Mouse (Mus musculus) G1E (cell line): ENCODE data around the gene Pcsk2. TPM values are rescaled to one million over a fixed set of nuclear protein-coding genes. Genes with fewer than 3 reads are reported as not detected.

Source experiments
- ATAC-seq: 2 replicates; pipeline ENCODE4 v1.8.0; 2016; ENCODE audit warnings: mild to moderate bottlenecking; ENCODE audit not compliant: insufficient number of reproducible peaks, poor library complexity, low FRiP score, severe bottlenecking; ENCODE audit errors: extremely low read depth
- DNase-seq: peaks from one replicate; pipeline ENCODE4 v3.0.0; 2012; ENCODE audit warnings: low spot score
- H3K27me3 ChIP-seq: 2 replicates; pipeline ENCODE4 v1.6.1; 2012; ENCODE audit warnings: mild to moderate bottlenecking, low read length, inconsistent platforms; ENCODE audit not compliant: insufficient read depth
- H3K36me3 ChIP-seq: replicated peaks from 2 replicates; pipeline ENCODE3; 2012; ENCODE audit warnings: mild to moderate bottlenecking, inconsistent platforms
- H3K4me1 ChIP-seq: 2 replicates; pipeline ENCODE4 v1.6.1; 2012; ENCODE audit warnings: low read depth, low read length, inconsistent platforms, mixed read lengths; ENCODE audit not compliant: insufficient read depth
- H3K4me3 ChIP-seq: 2 replicates; pipeline ENCODE4 v1.5.1; 2012; ENCODE audit warnings: low read depth, mild to moderate bottlenecking, inconsistent platforms, low read length, moderate library complexity, mixed read lengths
- H3K9me3 ChIP-seq: replicated peaks from 2 replicates; pipeline ENCODE4 v1.6.1; 2012; ENCODE audit warnings: inconsistent platforms
- CTCF ChIP-seq: IDR thresholded peaks from 2 replicates; pipeline ENCODE4 v1.5.1; 2012; ENCODE audit warnings: low read depth, low read length, inconsistent platforms, mixed read lengths
- GATA1 ChIP-seq: IDR thresholded peaks from 2 replicates; pipeline ENCODE4 v1.6.1; 2012; ENCODE audit warnings: borderline replicate concordance, low read length, inconsistent platforms, mixed read lengths
- GATA2 ChIP-seq: IDR thresholded peaks from 2 replicates; pipeline ENCODE4 v1.6.1; 2012; ENCODE audit warnings: low read depth, low read length, inconsistent platforms, borderline replicate concordance
- POLR2AphosphoS5 ChIP-seq: IDR thresholded peaks from 2 replicates; pipeline ENCODE4 v1.6.1; 2012; ENCODE audit warnings: low read depth, low read length, inconsistent platforms; ENCODE audit not compliant: insufficient replicate concordance
- TAL1 ChIP-seq: conservative IDR thresholded peaks from 2 replicates; pipeline ENCODE4 v1.6.1; 2012; ENCODE audit warnings: low read depth, low read length, inconsistent platforms, mixed read lengths
- polyA plus RNA-seq: library from polyadenylated mRNA; stranded (reverse); fragments of >175 nt; gene quantifications from 2 replicates; pipeline ENCODE4 v1.2.3, GENCODE M21; 2012
- total RNA-seq, 2 experiments: library from RNA; stranded (forward) in 1 of 2; stranded (reverse) in 1 of 2; fragments of 200-1000 nt in 1 of 2; fragments of >200 nt in 1 of 2; fragmentation: Nextera tagmentation in 1 of 2; gene quantifications; 2 replicates each; pipeline ENCODE4 v1.2.3; 2014 to 2017

Gene Pcsk2
- total and polyA plus RNA-seq, 3 experiments: 0.15 to 0.27 TPM; not detected in 1

DNA sequence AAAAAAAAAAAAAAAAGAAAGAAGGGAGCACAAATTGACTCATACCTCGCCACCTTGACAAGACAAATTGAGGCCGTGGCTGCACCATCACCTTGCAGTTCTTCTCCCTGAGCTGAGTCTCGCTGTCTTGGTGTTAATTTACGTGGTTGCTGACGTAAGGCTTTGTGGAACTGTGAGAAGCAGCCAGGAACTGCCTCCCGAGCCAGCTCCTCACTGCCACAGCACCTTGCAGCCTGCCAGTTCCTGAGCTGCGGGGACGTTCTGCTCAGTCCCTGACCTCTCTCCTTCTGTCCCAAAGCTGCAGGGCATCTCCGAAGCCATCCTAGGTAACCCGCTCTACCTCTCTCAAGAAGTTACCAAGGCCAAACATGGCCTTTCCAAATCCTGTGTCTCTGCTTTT is 186.5 kb downstream of the Pcsk2 start:
- TF ChIP-seq GATA1 (no peak), GATA2 (no peak), TAL1 (no peak), POLR2AphosphoS5 (no peak), CTCF (no peak)
- H3K27me3 ChIP-seq: no peaks in the 10 kb centered on the region
- H3K4me1 ChIP-seq: no peaks in the 10 kb centered on the region
- H3K9me3 ChIP-seq: peaks cover 17% of the 10 kb centered on the region
- no peak for ATAC-seq
- H3K4me3 ChIP-seq: no peak overlapping the region; the same call in 1 of the 2 replicates
- no peaks in the 10 kb centered on the region for H3K36me3 ChIP-seq
- no peak for DNase-seq

- H3K27me3 ChIP-seq: no peaks in the 10 kb centered on the region
- TF ChIP-seq GATA1: no peak
- TF ChIP-seq CTCF: no peak
- TF ChIP-seq GATA2: no peak
- no peak for TF ChIP-seq TAL1
- no peak for TF ChIP-seq POLR2AphosphoS5
- H3K4me3 ChIP-seq: no peak overlapping the region
- peaks cover 27% of the 10 kb centered on the region for H3K9me3 ChIP-seq
- no peaks in the 10 kb centered on the region for H3K4me1 ChIP-seq
- no peak for ATAC-seq
- no peak for DNase-seq
- H3K36me3 ChIP-seq: no peaks in the 10 kb centered on the region
These were observed 189.5 kb downstream of the Pcsk2 start for GRCm38 (mm10) chr2:143735442-143735841.

DNA sequence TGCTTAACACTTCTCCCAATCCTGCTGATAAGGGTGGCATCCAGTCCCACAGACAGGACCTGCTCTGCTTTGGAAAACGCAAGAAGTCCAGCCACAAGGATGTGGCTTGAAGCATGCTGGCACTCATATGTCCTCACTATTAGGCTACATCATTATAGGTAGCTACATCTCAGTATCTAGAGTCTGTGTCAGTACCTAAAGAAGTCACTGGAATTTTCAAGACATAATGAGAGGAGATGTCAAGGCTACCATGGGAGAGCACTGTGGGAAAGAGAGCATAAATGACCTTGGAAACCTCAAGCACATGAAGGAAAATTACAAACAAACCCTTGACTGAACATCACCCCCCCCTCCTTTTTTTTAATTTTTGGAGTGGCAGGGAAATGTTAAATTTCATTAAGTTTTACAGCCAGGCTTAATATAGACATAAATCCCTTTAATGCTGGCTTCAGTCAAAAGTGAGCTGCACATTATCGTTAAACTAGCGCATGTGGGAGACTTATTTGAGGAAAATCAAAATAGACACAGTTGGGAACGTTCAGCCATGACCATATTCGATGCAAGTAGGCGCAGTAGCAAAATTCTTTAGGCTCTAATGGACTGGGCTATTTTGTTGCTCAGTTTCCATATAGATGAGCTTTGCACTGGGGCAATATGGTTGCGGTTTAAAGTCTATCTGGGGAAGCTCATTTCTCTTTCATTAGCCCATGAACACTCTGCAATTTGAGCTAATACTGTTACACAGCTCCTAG is 193.7 kb downstream of the Pcsk2 start:
- Histone ChIP-seq H3K36me3 (no peaks in the 10 kb centered on the region), H3K4me1 (no peaks in the 10 kb centered on the region), H3K9me3 (peaks cover 34% of the 10 kb centered on the region), H3K27me3 (no peaks in the 10 kb centered on the region), H3K4me3 (no peak overlapping the region)
- no peak for DNase-seq
- no peak for ATAC-seq
- TF ChIP-seq TAL1 (no peak), GATA2 (no peak), GATA1 (no peak), POLR2AphosphoS5 (no peak), CTCF (no peak)

GRCm38 (mm10) chr2:143742436-143742835 is 196.5 kb downstream of the Pcsk2 start:
- ATAC-seq (no peak), DNase-seq (no peak)
- no peaks in the 10 kb centered on the region for H3K4me1 ChIP-seq
- H3K9me3 ChIP-seq: peaks cover 29% of the 10 kb centered on the region
- H3K4me3 ChIP-seq: no peak overlapping the region
- H3K27me3 ChIP-seq: no peaks in the 10 kb centered on the region
- H3K36me3 ChIP-seq: no peaks in the 10 kb centered on the region
- no peak for TF ChIP-seq POLR2AphosphoS5
- TF ChIP-seq CTCF: no peak
- no peak for TF ChIP-seq GATA2
- no peak for TF ChIP-seq TAL1
- no peak for TF ChIP-seq GATA1

DNA sequence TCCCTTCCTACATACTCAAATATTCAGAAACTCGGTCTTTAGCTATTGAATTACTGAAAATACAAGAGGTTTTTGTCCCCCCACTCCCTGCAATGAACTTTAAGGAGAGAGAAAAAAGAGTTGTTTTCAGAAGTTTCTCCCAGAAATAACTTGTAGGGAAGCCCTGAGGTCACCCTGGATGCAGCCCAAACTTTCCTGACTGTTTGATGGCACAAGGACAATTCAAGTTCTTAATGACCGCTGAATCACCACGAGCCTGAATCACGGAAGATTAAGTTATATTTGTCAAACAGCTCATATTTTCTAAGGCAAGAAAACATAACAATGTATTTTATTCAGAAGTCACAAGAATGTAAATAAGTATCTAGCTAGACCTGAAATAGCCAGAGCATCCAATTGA is 197.1 kb downstream of the Pcsk2 start:
- no peak for DNase-seq
- H3K4me3 ChIP-seq: no peak overlapping the region
- H3K9me3 ChIP-seq: peaks cover 29% of the 10 kb centered on the region
- ATAC-seq: no peak
- no peaks in the 10 kb centered on the region for H3K4me1 ChIP-seq
- no peaks in the 10 kb centered on the region for H3K27me3 ChIP-seq
- H3K36me3 ChIP-seq: no peaks in the 10 kb centered on the region
- TF ChIP-seq POLR2AphosphoS5 (no peak), CTCF (no peak), GATA2 (no peak), TAL1 (no peak), GATA1 (no peak)

GRCm38 (mm10) chr2:143752051-143752788 is 206.3 kb downstream of the Pcsk2 start:
- TF ChIP-seq GATA1 (no peak), TAL1 (no peak), CTCF (no peak), POLR2AphosphoS5 (no peak), GATA2 (no peak)
- Histone ChIP-seq H3K4me3 (no peak overlapping the region), H3K27me3 (no peaks in the 10 kb centered on the region), H3K36me3 (no peaks in the 10 kb centered on the region), H3K9me3 (peaks cover 29% of the 10 kb centered on the region), H3K4me1 (no peaks in the 10 kb centered on the region)
- ATAC-seq: no peak
- DNase-seq: no peak
